Mouse (Mus musculus) thymus, postnatal 0 days (tissue): Measurements from ENCODE around the gene Zbtb40. TPM values are rescaled to one million over a fixed set of nuclear protein-coding genes. Genes with fewer than 3 reads are reported as not detected.

Source experiments
- DNase-seq: peaks from one replicate; pipeline ENCODE4 v3.0.0-alpha.2; 2015; ENCODE audit warnings: low spot score
- polyA plus RNA-seq: library from polyadenylated mRNA; unstranded; fragments of >200 nt; fragmentation: Nextera tagmentation; extraction: Ambion mirVana; gene quantifications from 2 replicates; pipeline ENCODE4 v1.2.1, GENCODE M21; 2015

The Zbtb40 gene
- polyA plus RNA-seq, 1 experiment from 2014 or later, result 3.0 TPM

- DNase-seq, result no peak
These were observed 111.3 kb downstream of the Zbtb40 start for GRCm38 (mm10) chr4:136937344-136937743.

- no peak for DNase-seq
These were observed 113.6 kb downstream of the Zbtb40 start for GRCm38 (mm10) chr4:136934746-136935613.

GRCm38 (mm10) chr4:136930474-136930873, 118.1 kb downstream of the Zbtb40 start:
- no peak for DNase-seq

Other genes starting within 250 kb of the Zbtb40 start
- gene Ephb2, start 212.8 kb downstream of the Zbtb40 start, polyA plus RNA-seq, result 2.6 and 3.3 TPM in 2 replicates
- 124 and 132 TPM in 2 replicates for gene C1qb, start 162.6 kb downstream of the Zbtb40 start, polyA plus RNA-seq
- gene C1qc, start 155.7 kb downstream of the Zbtb40 start, polyA plus RNA-seq, result 75.3 and 77.9 TPM in 2 replicates
- gene C1qa, start 150.0 kb downstream of the Zbtb40 start, polyA plus RNA-seq, result 98.7 and 110 TPM in 2 replicates
- 0.08 TPM in 2 replicates for gene Epha8, start 92.0 kb downstream of the Zbtb40 start, polyA plus RNA-seq
- 8.5 and 11.7 TPM in 2 replicates for gene Wnt4, start 228.7 kb upstream of the Zbtb40 start, polyA plus RNA-seq